Mouse (Mus musculus): ENCODE measurements around the gene Ctla2a. TPM values are rescaled to one million over a fixed set of nuclear protein-coding genes. Genes with fewer than 3 reads are reported as not detected.

The Ctla2a gene
- polyA plus RNA-seq (2014; fragmentation: Illumina TruSeq; extraction: RNeasy Lipid Tissue Mini Kit (QIAGEN cat#74804)): 61.0 TPM

GRCm38 (mm10) chr13:60936500-60936901 is at the start of gene Ctla2a, which contains the start of gene Gm49391:
TSS of gene Ctla2a (minus strand) at chr13:60936625.
TSS of gene Gm49391 (minus strand) at chr13:60936571.

GRCm38 (mm10) chr13:60941884-60942283 is 5.5 kb upstream of the Ctla2a start, which contains the start of gene Tpbpa:
TSS of gene Tpbpa (minus strand) at chr13:60941984.

GRCm38 (mm10) chr13:60935490-60935889 is 935 bp downstream of the Ctla2a start, which contains the start of gene Gm49393:
TSS of gene Gm49393 (minus strand) at chr13:60935590.

GRCm38 (mm10) chr13:60904780-60905179 is 31.6 kb downstream of the Ctla2a start, which contains the start of gene Tpbpb:
TSS of gene Tpbpb (minus strand) at chr13:60904880.

GRCm38 (mm10) chr13:60897328-60897727 is 39.1 kb downstream of the Ctla2a start, which contains the start of gene Ctla2b:
TSS of gene Ctla2b (minus strand) at chr13:60897447.

GRCm38 (mm10) chr13:60896794-60897193 is 39.6 kb downstream of the Ctla2a start, which contains the start of gene Gm49392:
TSS of gene Gm49392 (minus strand) at chr13:60896894.

Other genes starting within 250 kb of the Ctla2a start
- not detected for gene BC051665, start 150.3 kb downstream of the Ctla2a start, polyA plus RNA-seq (2014; fragmentation: Illumina TruSeq; extraction: RNeasy Lipid Tissue Mini Kit (QIAGEN cat#74804))
- not detected for gene Ctsll3, start 133.8 kb downstream of the Ctla2a start, polyA plus RNA-seq (2014; fragmentation: Illumina TruSeq; extraction: RNeasy Lipid Tissue Mini Kit (QIAGEN cat#74804))
- 1.5 TPM for gene 4930486L24Rik, start 72.2 kb downstream of the Ctla2a start, polyA plus RNA-seq (2014; fragmentation: Illumina TruSeq; extraction: RNeasy Lipid Tissue Mini Kit (QIAGEN cat#74804))
- gene Gm49392, start 39.7 kb downstream of the Ctla2a start, polyA plus RNA-seq (2014; fragmentation: Illumina TruSeq; extraction: RNeasy Lipid Tissue Mini Kit (QIAGEN cat#74804)): 0.40 TPM
- 3.1 TPM for gene Ctla2b, start 39.2 kb downstream of the Ctla2a start, polyA plus RNA-seq (2014; fragmentation: Illumina TruSeq; extraction: RNeasy Lipid Tissue Mini Kit (QIAGEN cat#74804))
- not detected for gene Tpbpb, start 31.7 kb downstream of the Ctla2a start, polyA plus RNA-seq (2014; fragmentation: Illumina TruSeq; extraction: RNeasy Lipid Tissue Mini Kit (QIAGEN cat#74804))
- gene Gm49393, start 1.0 kb downstream of the Ctla2a start, polyA plus RNA-seq (2014; fragmentation: Illumina TruSeq; extraction: RNeasy Lipid Tissue Mini Kit (QIAGEN cat#74804)): 7.7 TPM
- gene Gm49391, start 54 bp downstream of the Ctla2a start, polyA plus RNA-seq (2014; fragmentation: Illumina TruSeq; extraction: RNeasy Lipid Tissue Mini Kit (QIAGEN cat#74804)): 11.8 TPM
- gene Tpbpa, start 5.4 kb upstream of the Ctla2a start, polyA plus RNA-seq (2014; fragmentation: Illumina TruSeq; extraction: RNeasy Lipid Tissue Mini Kit (QIAGEN cat#74804)): not detected
- not detected for gene Ctsj, start 69.3 kb upstream of the Ctla2a start, polyA plus RNA-seq (2014; fragmentation: Illumina TruSeq; extraction: RNeasy Lipid Tissue Mini Kit (QIAGEN cat#74804))
- gene Ctsq, start 104.0 kb upstream of the Ctla2a start, polyA plus RNA-seq (2014; fragmentation: Illumina TruSeq; extraction: RNeasy Lipid Tissue Mini Kit (QIAGEN cat#74804)): not detected
- not detected for gene Ctsr, start 227.6 kb upstream of the Ctla2a start, polyA plus RNA-seq (2014; fragmentation: Illumina TruSeq; extraction: RNeasy Lipid Tissue Mini Kit (QIAGEN cat#74804))